Mouse (Mus musculus): ENCODE data around the gene Gm10065. TPM values are rescaled to one million over a fixed set of nuclear protein-coding genes. Genes with fewer than 3 reads are reported as not detected.
"Not testable (repeated sequence)": the region's sequence is repeated elsewhere in the genome, so short reads cannot be mapped to it uniquely, and the experiment has no call there.

The Gm10065 gene
- not detected in 2 replicates for polyA plus RNA-seq (2014; fragmentation: Nextera tagmentation; extraction: Ambion mirVana)

GRCm38 (mm10) chr13:21478759-21479670 lies at the start of gene Gm10065, which contains the start of gene Zkscan4:
Gene Gm10065, minus strand, starts transcription at chr13:21479441.
Gene Zkscan4, plus strand, starts transcription at chr13:21478907.
- not testable (repeated sequence) for H3K9me3 ChIP-seq (replicated peaks; ENCODE audit: control insufficient read depth, low read length); H3K4me1 ChIP-seq (ENCODE audit: control insufficient read depth, insufficient read depth, low read length); H3K27ac ChIP-seq (replicated peaks; ENCODE audit: low read depth, low read length); H3K36me3 ChIP-seq (replicated peaks; ENCODE audit: control insufficient read depth, insufficient read depth, low read depth, low read length); H3K27me3 ChIP-seq (ENCODE audit: control insufficient read depth, insufficient read depth, low read length)
- Histone ChIP-seq H3K4me2 (ENCODE audit: low read depth, low read length) (peak within 1 kb of the TSS; percentile 67), H3K4me3 (ENCODE audit: low read depth, low read length) (peak within 1 kb of the TSS; percentile 47), H3K9ac (replicated peaks; ENCODE audit: low read length) (peak within 1 kb of the TSS; percentile 71)
- DNase-seq (ENCODE audit: low spot score) (peak; percentile 83), ATAC-seq (replicated peaks; ENCODE audit: insufficient number of reproducible peaks, low FRiP score, low TSS enrichment, low read depth) (peak; percentile 76)
- WGBS, result 3% methylated on average over 31 of the region's 31 CpGs

- Histone ChIP-seq H3K27me3 (ENCODE audit: control insufficient read depth, insufficient read depth, low read length) (no peaks in the 10 kb centered on the region), H3K27ac (replicated peaks; ENCODE audit: low read depth, low read length) (peak overlapping the region; percentile 59; the same call in 1 of the 2 replicates), H3K36me3 (replicated peaks; ENCODE audit: control insufficient read depth, insufficient read depth, low read depth, low read length) (no peaks in the 10 kb centered on the region), H3K9me3 (replicated peaks; ENCODE audit: control insufficient read depth, low read length) (no peaks in the 10 kb centered on the region), H3K9ac (replicated peaks; ENCODE audit: low read length) (peak overlapping the region; percentile 72), H3K4me3 (ENCODE audit: low read depth, low read length) (peak overlapping the region; percentile 67), H3K4me2 (ENCODE audit: low read depth, low read length) (peak overlapping the region; percentile 42), H3K4me1 (ENCODE audit: control insufficient read depth, insufficient read depth, low read length) (no peaks in the 10 kb centered on the region)
- peak; percentile 100 for ATAC-seq (replicated peaks; ENCODE audit: insufficient number of reproducible peaks, low FRiP score, low TSS enrichment, low read depth)
- under 1% methylated on average over 21 of the region's 21 CpGs for WGBS
- DNase-seq (ENCODE audit: low spot score), result peak; percentile 90
Measured at GRCm38 (mm10) chr13:21506221-21506649, 27.0 kb upstream of the Gm10065 start.

GRCm38 (mm10) chr13:21502296-21502695 lies 23.1 kb upstream of the Gm10065 start:
- H3K4me2 ChIP-seq (ENCODE audit: low read depth, low read length), result no peak overlapping the region

GRCm38 (mm10) chr13:21501182-21501581 lies 21.9 kb upstream of the Gm10065 start, which contains the start of gene Gm11273:
Gene Gm11273, minus strand, starts transcription at chr13:21501418.
- 92% methylated on average over 16 of the region's 17 CpGs for WGBS
- ATAC-seq (replicated peaks; ENCODE audit: insufficient number of reproducible peaks, low FRiP score, low TSS enrichment, low read depth); H3K27ac ChIP-seq (replicated peaks; ENCODE audit: low read depth, low read length); H3K4me3 ChIP-seq (ENCODE audit: low read depth, low read length); H3K4me2 ChIP-seq (ENCODE audit: low read depth, low read length); H3K9ac ChIP-seq (replicated peaks; ENCODE audit: low read length); DNase-seq (ENCODE audit: low spot score); H3K9me3 ChIP-seq (replicated peaks; ENCODE audit: control insufficient read depth, low read length); H3K36me3 ChIP-seq (replicated peaks; ENCODE audit: control insufficient read depth, insufficient read depth, low read depth, low read length); H3K27me3 ChIP-seq (ENCODE audit: control insufficient read depth, insufficient read depth, low read length); H3K4me1 ChIP-seq (ENCODE audit: control insufficient read depth, insufficient read depth, low read length): not testable (repeated sequence)

More at GRCm38 (mm10) chr13:21502296-21502695, 23.1 kb upstream of the Gm10065 start:
- H3K4me1 ChIP-seq (ENCODE audit: control insufficient read depth, insufficient read depth, low read length), result no peaks in the 10 kb centered on the region
- no peak overlapping the region for H3K27ac ChIP-seq (replicated peaks; ENCODE audit: low read depth, low read length)
- H3K27me3 ChIP-seq (ENCODE audit: control insufficient read depth, insufficient read depth, low read length), result no peaks in the 10 kb centered on the region
- ATAC-seq (replicated peaks; ENCODE audit: insufficient number of reproducible peaks, low FRiP score, low TSS enrichment, low read depth) (no peak), DNase-seq (ENCODE audit: low spot score) (no peak)
- no peaks in the 10 kb centered on the region for H3K9me3 ChIP-seq (replicated peaks; ENCODE audit: control insufficient read depth, low read length)
- 82% methylated on average over 5 of the region's 5 CpGs for WGBS
- no peak overlapping the region for H3K4me3 ChIP-seq (ENCODE audit: low read depth, low read length)
- H3K9ac ChIP-seq (replicated peaks; ENCODE audit: low read length), result no peak overlapping the region
- H3K36me3 ChIP-seq (replicated peaks; ENCODE audit: control insufficient read depth, insufficient read depth, low read depth, low read length), result no peaks in the 10 kb centered on the region

GRCm38 (mm10) chr13:21495080-21495479 lies 15.8 kb upstream of the Gm10065 start, which contains the start of gene AK157302:
Gene AK157302, plus strand, starts transcription at chr13:21495223.
- H3K27ac ChIP-seq (replicated peaks; ENCODE audit: low read depth, low read length), result no peak within 1 kb of the TSS
- H3K27me3 ChIP-seq (ENCODE audit: control insufficient read depth, insufficient read depth, low read length), result no peaks in the 10 kb centered on the region
- ATAC-seq (replicated peaks; ENCODE audit: insufficient number of reproducible peaks, low FRiP score, low TSS enrichment, low read depth) (no peak), DNase-seq (ENCODE audit: low spot score) (no peak)
- H3K36me3 ChIP-seq (replicated peaks; ENCODE audit: control insufficient read depth, insufficient read depth, low read depth, low read length), result no peaks in the 10 kb centered on the region
- H3K4me2 ChIP-seq (ENCODE audit: low read depth, low read length), result no peak within 1 kb of the TSS
- 89% methylated on average over 21 of the region's 21 CpGs for WGBS
- H3K4me1 ChIP-seq (ENCODE audit: control insufficient read depth, insufficient read depth, low read length), result no peaks in the 10 kb centered on the region
- no peak within 1 kb of the TSS for H3K9ac ChIP-seq (replicated peaks; ENCODE audit: low read length)
- H3K9me3 ChIP-seq (replicated peaks; ENCODE audit: control insufficient read depth, low read length), result no peaks in the 10 kb centered on the region
- no peak within 1 kb of the TSS for H3K4me3 ChIP-seq (ENCODE audit: low read depth, low read length)

- no peak for ATAC-seq (replicated peaks; ENCODE audit: insufficient number of reproducible peaks, low FRiP score, low TSS enrichment, low read depth)
Measured at GRCm38 (mm10) chr13:21492847-21493246, 13.6 kb upstream of the Gm10065 start.

GRCm38 (mm10) chr13:21486881-21487280 lies 7.6 kb upstream of the Gm10065 start:
- no peak overlapping the region for H3K9ac ChIP-seq (replicated peaks; ENCODE audit: low read length)
- no peaks in the 10 kb centered on the region for H3K9me3 ChIP-seq (replicated peaks; ENCODE audit: control insufficient read depth, low read length)
- ATAC-seq (replicated peaks; ENCODE audit: insufficient number of reproducible peaks, low FRiP score, low TSS enrichment, low read depth) (no peak), DNase-seq (ENCODE audit: low spot score) (no peak)
- no peaks in the 10 kb centered on the region for H3K36me3 ChIP-seq (replicated peaks; ENCODE audit: control insufficient read depth, insufficient read depth, low read depth, low read length)
- H3K27ac ChIP-seq (replicated peaks; ENCODE audit: low read depth, low read length), result no peak overlapping the region
- H3K4me1 ChIP-seq (ENCODE audit: control insufficient read depth, insufficient read depth, low read length), result no peaks in the 10 kb centered on the region
- H3K4me3 ChIP-seq (ENCODE audit: low read depth, low read length), result no peak overlapping the region
- no peaks in the 10 kb centered on the region for H3K27me3 ChIP-seq (ENCODE audit: control insufficient read depth, insufficient read depth, low read length)
- WGBS, result 97% methylated on average over 1 of the region's 1 CpGs
- H3K4me2 ChIP-seq (ENCODE audit: low read depth, low read length), result no peak overlapping the region

More at GRCm38 (mm10) chr13:21492847-21493246, 13.6 kb upstream of the Gm10065 start:
- Histone ChIP-seq H3K4me2 (ENCODE audit: low read depth, low read length) (no peak overlapping the region), H3K27ac (replicated peaks; ENCODE audit: low read depth, low read length) (no peak overlapping the region), H3K9me3 (replicated peaks; ENCODE audit: control insufficient read depth, low read length) (no peaks in the 10 kb centered on the region), H3K27me3 (ENCODE audit: control insufficient read depth, insufficient read depth, low read length) (no peaks in the 10 kb centered on the region), H3K4me3 (ENCODE audit: low read depth, low read length) (no peak overlapping the region), H3K9ac (replicated peaks; ENCODE audit: low read length) (no peak overlapping the region), H3K36me3 (replicated peaks; ENCODE audit: control insufficient read depth, insufficient read depth, low read depth, low read length) (no peaks in the 10 kb centered on the region), H3K4me1 (ENCODE audit: control insufficient read depth, insufficient read depth, low read length) (no peaks in the 10 kb centered on the region)
- 93% methylated on average over 5 of the region's 5 CpGs for WGBS
- no peak for DNase-seq (ENCODE audit: low spot score)

GRCm38 (mm10) chr13:21472427-21472826 lies 6.8 kb downstream of the Gm10065 start:
- ATAC-seq (replicated peaks; ENCODE audit: insufficient number of reproducible peaks, low FRiP score, low TSS enrichment, low read depth), result no peak

More at GRCm38 (mm10) chr13:21472427-21472826, 6.8 kb downstream of the Gm10065 start:
- H3K27me3 ChIP-seq (ENCODE audit: control insufficient read depth, insufficient read depth, low read length), result no peaks in the 10 kb centered on the region
- 29% methylated on average over 4 of the region's 4 CpGs for WGBS
- no peak overlapping the region for H3K9ac ChIP-seq (replicated peaks; ENCODE audit: low read length)
- DNase-seq (ENCODE audit: low spot score), result no peak
- no peaks in the 10 kb centered on the region for H3K4me1 ChIP-seq (ENCODE audit: control insufficient read depth, insufficient read depth, low read length)
- no peak overlapping the region for H3K4me2 ChIP-seq (ENCODE audit: low read depth, low read length)
- no peaks in the 10 kb centered on the region for H3K9me3 ChIP-seq (replicated peaks; ENCODE audit: control insufficient read depth, low read length)
- no peak overlapping the region for H3K4me3 ChIP-seq (ENCODE audit: low read depth, low read length)
- H3K27ac ChIP-seq (replicated peaks; ENCODE audit: low read depth, low read length), result no peak overlapping the region
- no peaks in the 10 kb centered on the region for H3K36me3 ChIP-seq (replicated peaks; ENCODE audit: control insufficient read depth, insufficient read depth, low read depth, low read length)

Data from embryonic facial prominence, embryonic 11.5 days (tissue).